Mouse (Mus musculus) thymus, adult 2 months (tissue): ENCODE results near the gene Zfp638.

Experiments
- CTCF ChIP-seq: fragments of 200-500 bp; IDR thresholded peaks from 2 replicates; pipeline ENCODE4 v1.5.1; 2012; ENCODE audit warnings: mild to moderate bottlenecking, control low read depth, low read length, moderate library complexity, borderline replicate concordance; ENCODE audit not compliant: control insufficient read depth, poor library complexity, insufficient read depth; ENCODE audit errors: extremely low read depth
- POLR2A ChIP-seq: fragments of 200-500 bp; IDR thresholded peaks from 2 replicates; pipeline ENCODE4 v1.6.1; 2012; ENCODE audit warnings: mild to moderate bottlenecking, low read length, control low read depth, moderate library complexity; ENCODE audit not compliant: control insufficient read depth, poor library complexity, insufficient read depth; ENCODE audit errors: extremely low read depth

GRCm38 (mm10) chr6:83821856-83822255 is 45.1 kb upstream of the Zfp638 start:
- TF ChIP-seq CTCF: no peak
- no peak for TF ChIP-seq POLR2A
